Mouse (Mus musculus) G1E (cell line): ENCODE results near the gene Micu2. TPM values are rescaled to one million over a fixed set of nuclear protein-coding genes. Genes with fewer than 3 reads are reported as not detected.

Experiments
- ATAC-seq: 2 replicates; pipeline ENCODE4 v1.8.0; 2016; ENCODE audit warnings: mild to moderate bottlenecking; ENCODE audit not compliant: insufficient number of reproducible peaks, poor library complexity, low FRiP score, severe bottlenecking; ENCODE audit errors: extremely low read depth
- DNase-seq: peaks from one replicate; pipeline ENCODE4 v3.0.0; 2012; ENCODE audit warnings: low spot score
- H3K27me3 ChIP-seq: 2 replicates; pipeline ENCODE4 v1.6.1; 2012; ENCODE audit warnings: mild to moderate bottlenecking, low read length, inconsistent platforms; ENCODE audit not compliant: insufficient read depth
- H3K36me3 ChIP-seq: replicated peaks from 2 replicates; pipeline ENCODE3; 2012; ENCODE audit warnings: mild to moderate bottlenecking, inconsistent platforms
- H3K4me1 ChIP-seq: 2 replicates; pipeline ENCODE4 v1.6.1; 2012; ENCODE audit warnings: low read depth, low read length, inconsistent platforms, mixed read lengths; ENCODE audit not compliant: insufficient read depth
- H3K4me3 ChIP-seq: 2 replicates; pipeline ENCODE4 v1.5.1; 2012; ENCODE audit warnings: low read depth, mild to moderate bottlenecking, inconsistent platforms, low read length, moderate library complexity, mixed read lengths
- H3K9me3 ChIP-seq: replicated peaks from 2 replicates; pipeline ENCODE4 v1.6.1; 2012; ENCODE audit warnings: inconsistent platforms
- CTCF ChIP-seq: IDR thresholded peaks from 2 replicates; pipeline ENCODE4 v1.5.1; 2012; ENCODE audit warnings: low read depth, low read length, inconsistent platforms, mixed read lengths
- GATA1 ChIP-seq: IDR thresholded peaks from 2 replicates; pipeline ENCODE4 v1.6.1; 2012; ENCODE audit warnings: borderline replicate concordance, low read length, inconsistent platforms, mixed read lengths
- GATA2 ChIP-seq: IDR thresholded peaks from 2 replicates; pipeline ENCODE4 v1.6.1; 2012; ENCODE audit warnings: low read depth, low read length, inconsistent platforms, borderline replicate concordance
- POLR2AphosphoS5 ChIP-seq: IDR thresholded peaks from 2 replicates; pipeline ENCODE4 v1.6.1; 2012; ENCODE audit warnings: low read depth, low read length, inconsistent platforms; ENCODE audit not compliant: insufficient replicate concordance
- TAL1 ChIP-seq: conservative IDR thresholded peaks from 2 replicates; pipeline ENCODE4 v1.6.1; 2012; ENCODE audit warnings: low read depth, low read length, inconsistent platforms, mixed read lengths
- polyA plus RNA-seq: library from polyadenylated mRNA; stranded (reverse); fragments of >175 nt; gene quantifications from 2 replicates; pipeline ENCODE4 v1.2.3, GENCODE M21; 2012
- total RNA-seq, 2 experiments: library from RNA; stranded (forward) in 1 of 2; stranded (reverse) in 1 of 2; fragments of 200-1000 nt in 1 of 2; fragments of >200 nt in 1 of 2; fragmentation: Nextera tagmentation in 1 of 2; gene quantifications; 2 replicates each; pipeline ENCODE4 v1.2.3; 2014 to 2017

Micu2 gene
- total and polyA plus RNA-seq, 3 experiments, result 23.0 to 46.9 (median 28.4) TPM

DNA sequence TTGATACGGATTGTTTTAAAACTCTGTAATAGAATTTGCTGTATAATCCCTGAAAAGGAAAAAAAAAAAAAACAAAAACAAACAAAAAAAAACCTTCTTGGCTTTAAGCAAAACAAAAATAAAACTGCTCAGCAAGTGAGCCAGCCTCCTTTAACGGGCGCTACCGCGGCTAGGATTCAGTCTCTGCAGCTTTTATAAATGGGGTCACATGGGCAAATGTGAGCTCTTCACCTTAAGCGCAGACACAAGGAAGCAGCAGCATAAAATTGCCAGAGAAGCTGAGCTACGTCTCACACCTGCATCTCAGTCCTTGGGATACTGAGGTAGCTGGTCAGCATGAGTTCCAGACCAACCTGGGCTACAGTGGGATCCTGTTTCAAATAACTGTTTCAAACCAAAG, 16.6 kb downstream of the Micu2 start:
- H3K4me3 ChIP-seq, result no peak overlapping the region
- DNase-seq, result no peak
- no peaks in the 10 kb centered on the region for H3K4me1 ChIP-seq
- no peaks in the 10 kb centered on the region for H3K27me3 ChIP-seq
- no peak for TF ChIP-seq POLR2AphosphoS5
- TF ChIP-seq GATA1, result no peak
- TF ChIP-seq CTCF, result no peak
- no peak for TF ChIP-seq TAL1
- no peak for TF ChIP-seq GATA2
- no peak for ATAC-seq
- no peaks in the 10 kb centered on the region for H3K36me3 ChIP-seq
- no peaks in the 10 kb centered on the region for H3K9me3 ChIP-seq

DNA sequence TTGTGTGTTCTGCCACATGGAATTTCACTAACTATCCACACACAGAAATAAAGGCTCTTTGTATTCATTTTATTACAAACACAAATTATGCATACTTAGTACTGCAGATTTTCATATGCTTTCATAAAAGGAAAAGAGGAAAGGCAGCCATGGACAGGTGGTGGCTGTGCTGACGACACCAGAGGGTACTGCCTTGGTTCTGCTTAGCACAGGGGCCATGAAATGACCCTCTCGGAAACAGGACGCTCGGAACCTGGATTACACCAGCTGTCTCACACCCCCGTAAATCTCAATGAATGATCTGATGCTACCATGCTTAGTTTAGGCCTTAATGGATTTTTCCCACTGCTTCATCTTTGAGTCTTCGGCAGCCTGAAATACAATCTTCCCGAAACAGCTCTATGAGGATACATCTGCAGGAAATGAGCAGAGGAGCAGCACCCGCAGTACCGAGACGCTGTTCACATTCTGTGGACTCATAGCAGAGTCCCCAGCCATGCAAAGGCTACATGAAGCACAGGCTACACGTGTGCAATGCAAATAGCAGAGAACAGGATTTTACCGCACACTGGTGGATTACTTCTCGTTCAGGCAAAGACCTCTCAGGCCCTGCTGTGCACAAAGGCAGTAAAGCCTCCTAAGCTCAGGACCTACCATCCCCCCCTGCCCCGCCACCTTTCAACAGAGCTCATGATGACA, 17.2 kb downstream of the Micu2 start:
- Histone ChIP-seq H3K4me3 (no peak overlapping the region), H3K9me3 (no peaks in the 10 kb centered on the region), H3K4me1 (no peaks in the 10 kb centered on the region), H3K27me3 (no peaks in the 10 kb centered on the region), H3K36me3 (no peaks in the 10 kb centered on the region)
- ATAC-seq (no peak), DNase-seq (no peak)
- TF ChIP-seq TAL1 (no peak), GATA1 (no peak), POLR2AphosphoS5 (no peak), CTCF (no peak), GATA2 (no peak)

DNA sequence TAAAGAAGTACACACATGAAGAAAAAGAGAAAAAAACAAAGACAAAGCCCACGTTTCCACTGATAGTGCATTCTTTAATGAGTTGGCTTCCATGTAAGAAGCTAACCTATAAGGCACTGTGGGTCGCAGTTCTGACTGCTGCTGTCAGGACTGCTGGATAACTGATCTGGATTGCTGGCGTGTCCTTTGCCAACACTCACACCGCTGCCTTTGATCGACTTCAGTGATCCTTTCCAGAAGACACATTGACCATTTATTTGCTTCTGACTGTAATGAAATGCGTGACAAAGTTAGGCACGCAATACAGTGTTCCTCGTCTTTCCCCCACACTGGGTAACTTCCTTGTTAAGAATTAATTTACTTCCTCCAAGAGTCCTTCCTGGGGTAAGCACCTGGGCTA, 18.3 kb downstream of the Micu2 start:
- H3K36me3 ChIP-seq, result no peaks in the 10 kb centered on the region
- TF ChIP-seq GATA2, result no peak
- no peak for TF ChIP-seq TAL1
- no peak for TF ChIP-seq POLR2AphosphoS5
- no peak for TF ChIP-seq CTCF
- no peak for TF ChIP-seq GATA1
- no peak for DNase-seq

DNA sequence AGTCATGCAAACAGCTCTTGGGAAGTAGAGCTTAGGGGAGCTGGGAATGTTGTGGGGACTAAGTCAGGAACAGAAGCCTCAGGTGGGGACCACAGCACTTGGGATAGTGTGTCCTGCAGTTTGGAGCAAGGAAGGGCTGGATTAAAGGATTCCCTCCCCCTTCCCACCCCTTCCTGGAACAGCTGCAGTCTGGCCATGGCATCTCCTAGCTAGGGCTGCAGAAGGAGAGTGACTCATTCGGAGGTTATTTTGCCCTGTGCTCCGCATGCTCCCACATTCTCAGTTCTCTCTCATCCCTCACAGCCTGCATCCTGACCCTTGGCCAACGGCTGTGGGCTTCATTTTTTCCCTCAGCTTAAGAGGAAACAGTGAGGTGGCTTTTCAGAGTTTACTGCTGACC, 18.9 kb downstream of the Micu2 start:
- ATAC-seq (no peak), DNase-seq (no peak)
- Histone ChIP-seq H3K9me3 (no peaks in the 10 kb centered on the region), H3K27me3 (no peaks in the 10 kb centered on the region), H3K4me1 (no peaks in the 10 kb centered on the region), H3K4me3 (no peak overlapping the region), H3K36me3 (no peaks in the 10 kb centered on the region)
- no peak for TF ChIP-seq POLR2AphosphoS5
- no peak for TF ChIP-seq GATA1
- no peak for TF ChIP-seq GATA2
- TF ChIP-seq CTCF, result no peak
- TF ChIP-seq TAL1, result no peak

More for the DNA sequence above, 18.3 kb downstream of the Micu2 start:
- Histone ChIP-seq H3K4me1 (no peaks in the 10 kb centered on the region), H3K9me3 (no peaks in the 10 kb centered on the region), H3K27me3 (no peaks in the 10 kb centered on the region), H3K4me3 (no peak overlapping the region)
- no peak for ATAC-seq

DNA sequence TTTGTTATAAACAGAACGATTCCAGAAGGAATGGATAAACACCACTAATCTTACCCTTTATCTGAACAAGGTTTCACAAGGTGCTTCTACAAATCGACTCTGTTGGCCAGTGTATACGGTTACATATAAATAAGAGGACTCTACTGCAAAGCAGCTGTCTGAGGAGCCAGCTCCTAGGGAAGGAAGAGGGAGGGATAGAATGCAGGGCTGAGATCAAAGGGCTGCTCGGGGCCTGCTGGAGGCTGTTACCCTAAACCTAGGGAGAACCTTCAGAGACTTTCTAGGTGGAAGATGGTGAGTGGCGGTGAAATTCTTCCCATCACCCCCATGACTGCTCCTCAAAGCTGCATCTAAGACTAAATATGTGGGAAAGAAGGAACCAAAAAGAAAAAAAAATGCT, 20.9 kb downstream of the Micu2 start:
- Histone ChIP-seq H3K27me3 (no peaks in the 10 kb centered on the region), H3K36me3 (no peaks in the 10 kb centered on the region), H3K4me3 (no peak overlapping the region), H3K9me3 (no peaks in the 10 kb centered on the region), H3K4me1 (no peaks in the 10 kb centered on the region)
- ATAC-seq (no peak), DNase-seq (no peak)
- TF ChIP-seq GATA1, result no peak
- no peak for TF ChIP-seq TAL1
- TF ChIP-seq POLR2AphosphoS5, result no peak
- no peak for TF ChIP-seq CTCF
- no peak for TF ChIP-seq GATA2

DNA sequence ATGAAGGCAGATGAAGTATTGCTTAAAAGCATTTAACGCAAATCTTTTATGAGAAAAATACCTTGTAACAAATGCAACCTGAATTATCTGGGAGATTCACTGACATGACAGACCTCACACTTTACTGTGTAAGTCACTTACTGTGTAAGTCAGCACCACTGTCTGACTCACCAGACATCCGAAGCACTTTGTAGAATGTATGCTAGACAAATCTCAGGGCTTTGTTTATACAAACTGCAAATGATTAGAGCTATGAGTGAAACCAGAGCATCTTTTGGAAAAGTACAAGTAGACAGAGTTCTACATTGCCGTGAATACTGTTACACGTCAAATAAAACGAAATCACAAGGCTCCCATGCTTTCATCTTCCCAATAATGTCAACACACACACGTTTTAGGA, 23.4 kb downstream of the Micu2 start:
- Histone ChIP-seq H3K4me1 (no peaks in the 10 kb centered on the region), H3K27me3 (no peaks in the 10 kb centered on the region), H3K36me3 (no peaks in the 10 kb centered on the region), H3K4me3 (no peak overlapping the region), H3K9me3 (no peaks in the 10 kb centered on the region)
- ATAC-seq (no peak), DNase-seq (no peak)
- TF ChIP-seq GATA2 (no peak), GATA1 (no peak), TAL1 (no peak), POLR2AphosphoS5 (no peak), CTCF (no peak)
